Mouse (Mus musculus) neural tube, embryonic 13.5 days (tissue): ENCODE results near the gene Dennd1b. TPM values are rescaled to one million over a fixed set of nuclear protein-coding genes. Genes with fewer than 3 reads are reported as not detected.

Experiments
- ATAC-seq: fragments of 200-750 bp; cut with Nextera tagmentation; 2 replicates; pipeline ENCODE4 v1.8.0; 2017; ENCODE audit warnings: low read depth, mild to moderate bottlenecking, moderate TSS enrichment, moderate library complexity
- H3K27ac ChIP-seq: fragments of 300-500 bp; sonication (generic); replicated peaks from 2 replicates; pipeline ENCODE4 v1.5.1; 2015; ENCODE audit warnings: moderate library complexity, mild to moderate bottlenecking, inconsistent platforms
- H3K27me3 ChIP-seq: fragments of 300-500 bp; sonication (generic); 2 replicates; pipeline ENCODE4 v1.6.1; 2015; ENCODE audit warnings: mild to moderate bottlenecking, inconsistent platforms
- H3K36me3 ChIP-seq: fragments of 300-500 bp; sonication (generic); 2 replicates; pipeline ENCODE4 v1.6.1; 2015; ENCODE audit warnings: mild to moderate bottlenecking, inconsistent platforms
- H3K4me1 ChIP-seq: fragments of 300-500 bp; sonication (generic); replicated peaks from 2 replicates; pipeline ENCODE4 v1.6.1; 2015; ENCODE audit warnings: inconsistent platforms
- H3K4me2 ChIP-seq: fragments of 300-500 bp; sonication (generic); 2 replicates; pipeline ENCODE4 v1.6.1; 2015; ENCODE audit warnings: inconsistent platforms, mild to moderate bottlenecking, moderate library complexity
- H3K4me3 ChIP-seq: fragments of 300-500 bp; sonication (generic); 2 replicates; pipeline ENCODE4 v1.5.1; 2015; ENCODE audit warnings: mild to moderate bottlenecking, inconsistent platforms
- H3K9ac ChIP-seq: fragments of 300-500 bp; sonication (generic); 2 replicates; pipeline ENCODE4 v1.6.1; 2015; ENCODE audit warnings: moderate library complexity, mild to moderate bottlenecking, inconsistent platforms
- H3K9me3 ChIP-seq: fragments of 300-500 bp; sonication (generic); 2 replicates; pipeline ENCODE4 v1.6.1; 2016; ENCODE audit warnings: inconsistent platforms
- WGBS: fragments of 180-500 bp; shearing (Covaris S2); methylation state at CpG from one replicate; pipeline ENCODE4 v1.1.7; 2015; 5-methylcytosine and 5-hydroxymethylcytosine counted together
- polyA plus RNA-seq: library from polyadenylated mRNA; unstranded; fragments of >200 nt; fragmentation: Nextera tagmentation; extraction: Ambion mirVana; gene quantifications from 2 replicates; pipeline ENCODE4 v1.2.1, GENCODE M21; 2015

Gene Dennd1b
- polyA plus RNA-seq, 1 experiment from 2014 or later = 8.0 TPM

GRCm38 (mm10) chr1:139035141-139035540 is 71.9 kb downstream of the Dennd1b start:
- no peaks in the 10 kb centered on the region for H3K9me3 ChIP-seq
- WGBS = 79% methylated on average over 4 of the region's 4 CpGs
- no peak overlapping the region for H3K27ac ChIP-seq
- no peak overlapping the region for H3K9ac ChIP-seq
- H3K27me3 ChIP-seq = no peaks in the 10 kb centered on the region
- ATAC-seq = no peak
- H3K36me3 ChIP-seq = no peaks in the 10 kb centered on the region
- H3K4me3 ChIP-seq = no peak overlapping the region
- no peak overlapping the region for H3K4me2 ChIP-seq
- peaks cover 8% of the 10 kb centered on the region; the same call in 1 of the 2 replicates for H3K4me1 ChIP-seq

DNA sequence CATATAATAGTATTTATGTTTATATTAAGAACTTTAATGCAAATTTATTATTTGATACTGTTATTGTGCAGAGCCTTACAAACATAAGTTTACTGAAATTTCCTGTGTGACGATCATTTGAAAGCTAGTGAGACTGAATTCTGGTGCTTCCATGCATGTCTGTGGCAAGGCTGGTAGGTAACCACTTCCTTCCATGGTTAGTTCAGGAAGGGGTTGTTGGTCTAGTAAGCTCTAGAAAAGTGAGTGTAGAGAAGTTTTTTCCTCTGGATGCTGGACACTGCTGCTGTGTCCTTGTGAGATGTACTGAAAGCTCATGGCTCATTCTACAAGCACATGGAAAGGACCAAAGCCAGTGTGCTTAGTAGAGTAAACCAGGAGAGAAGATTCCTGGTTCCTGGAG is 73.1 kb downstream of the Dennd1b start:
- no peak overlapping the region for H3K27ac ChIP-seq
- H3K27me3 ChIP-seq = no peaks in the 10 kb centered on the region
- no peaks in the 10 kb centered on the region for H3K36me3 ChIP-seq
- no peak overlapping the region for H3K4me3 ChIP-seq
- H3K4me1 ChIP-seq = peaks cover 8% of the 10 kb centered on the region; the same call in 1 of the 2 replicates
- WGBS = 94% methylated on average over 1 of the region's 1 CpGs
- no peak overlapping the region for H3K4me2 ChIP-seq
- no peak for ATAC-seq
- no peak overlapping the region for H3K9ac ChIP-seq
- no peaks in the 10 kb centered on the region for H3K9me3 ChIP-seq

DNA sequence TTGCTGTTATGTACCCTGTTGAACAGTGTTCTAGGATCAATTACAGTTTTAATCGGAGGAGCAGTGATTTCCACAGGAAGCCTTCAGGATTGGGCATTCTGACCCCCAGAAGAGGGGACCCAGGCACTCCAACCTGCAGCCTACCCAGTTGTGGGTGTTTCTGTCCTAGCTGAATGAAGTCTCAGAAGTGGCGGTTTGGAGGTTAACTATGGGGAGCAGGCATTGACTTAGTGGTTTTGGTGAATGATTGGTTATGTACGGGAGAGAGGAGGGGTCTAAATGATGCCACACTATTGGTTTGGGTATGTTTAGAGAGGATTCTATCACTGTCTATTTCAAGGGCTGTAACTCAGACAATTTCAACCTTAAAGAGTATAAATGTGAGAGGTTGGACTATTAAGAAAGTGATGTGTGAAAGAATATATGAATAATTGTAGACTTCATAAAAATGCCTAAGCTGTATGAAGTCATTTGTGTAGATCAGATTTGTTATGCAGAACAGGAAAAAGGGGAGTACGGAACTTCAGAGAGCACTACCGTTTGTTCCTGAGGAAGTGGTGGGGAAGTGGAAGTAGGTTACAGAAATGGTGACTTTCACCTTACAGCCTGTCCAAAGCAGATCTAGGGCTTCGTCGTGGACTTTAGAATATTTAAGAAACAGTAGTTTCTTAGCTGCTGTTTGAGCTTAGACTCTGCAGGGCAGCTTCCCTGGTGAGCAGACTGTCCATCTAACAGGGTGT is 73.7 kb downstream of the Dennd1b start:
- H3K4me3 ChIP-seq = no peak overlapping the region
- no peak overlapping the region for H3K4me2 ChIP-seq
- H3K4me1 ChIP-seq = peaks cover 8% of the 10 kb centered on the region; the same call in 1 of the 2 replicates
- WGBS = 68% methylated on average over 7 of the region's 7 CpGs
- ATAC-seq = no peak
- H3K27ac ChIP-seq = no peak overlapping the region
- no peaks in the 10 kb centered on the region for H3K9me3 ChIP-seq
- no peaks in the 10 kb centered on the region for H3K36me3 ChIP-seq
- H3K9ac ChIP-seq = no peak overlapping the region
- H3K27me3 ChIP-seq = no peaks in the 10 kb centered on the region

DNA sequence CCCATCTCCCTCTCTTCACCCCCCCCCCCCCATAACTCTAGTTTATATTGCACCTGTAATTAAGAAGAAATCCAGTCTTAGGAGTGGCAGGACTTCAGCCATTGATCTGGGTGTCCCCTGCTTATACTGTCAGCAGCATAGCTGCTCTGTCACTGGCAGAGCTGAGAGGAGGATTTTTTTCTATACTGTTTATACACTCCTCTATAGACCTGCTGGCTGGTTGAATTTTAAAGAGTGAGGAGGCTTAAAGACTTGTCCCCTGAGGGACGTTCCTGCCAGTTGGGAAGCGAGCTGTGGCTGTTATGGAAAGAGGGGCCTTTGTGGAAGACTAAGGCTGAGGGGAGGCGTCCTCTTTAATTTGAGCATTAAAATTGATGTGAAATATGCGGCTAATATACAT is 74.8 kb downstream of the Dennd1b start:
- peak; percentile 77 for ATAC-seq
- no peak overlapping the region for H3K27ac ChIP-seq

DNA sequence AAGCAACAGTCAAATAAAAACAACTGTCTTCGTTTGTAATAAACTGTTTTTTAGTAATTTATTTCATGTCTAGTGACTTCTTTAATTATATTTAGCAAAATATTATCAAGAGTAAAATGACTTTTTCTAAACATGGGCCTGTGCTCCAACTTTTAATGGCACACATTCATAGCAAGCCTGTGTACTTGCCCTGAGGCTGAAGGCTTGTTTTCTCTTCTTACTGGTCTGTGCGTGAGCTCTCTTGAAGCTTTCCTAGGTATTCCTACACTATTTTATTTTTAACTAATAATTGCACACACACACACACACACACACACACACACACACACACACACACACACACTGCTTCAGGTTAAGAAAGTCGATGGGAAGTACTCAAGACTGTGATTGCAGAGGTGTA is 75.4 kb downstream of the Dennd1b start:
- Histone ChIP-seq H3K27me3 (no peaks in the 10 kb centered on the region), H3K4me1 (peaks cover 8% of the 10 kb centered on the region; the same call in 1 of the 2 replicates), H3K27ac (no peak overlapping the region), H3K4me2 (no peak overlapping the region), H3K9ac (no peak overlapping the region), H3K4me3 (no peak overlapping the region), H3K36me3 (no peaks in the 10 kb centered on the region), H3K9me3 (no peaks in the 10 kb centered on the region)
- no peak for ATAC-seq
- 55% methylated on average over 3 of the region's 3 CpGs for WGBS

More for the DNA sequence above, 74.8 kb downstream of the Dennd1b start:
- no peaks in the 10 kb centered on the region for H3K27me3 ChIP-seq
- peaks cover 8% of the 10 kb centered on the region; the same call in 1 of the 2 replicates for H3K4me1 ChIP-seq
- H3K4me3 ChIP-seq = no peak overlapping the region
- H3K9ac ChIP-seq = no peak overlapping the region
- no peaks in the 10 kb centered on the region for H3K9me3 ChIP-seq
- H3K4me2 ChIP-seq = no peak overlapping the region
- no peaks in the 10 kb centered on the region for H3K36me3 ChIP-seq
- WGBS = 24% methylated on average over 4 of the region's 4 CpGs

GRCm38 (mm10) chr1:139039529-139040230 is 76.4 kb downstream of the Dennd1b start:
- H3K9me3 ChIP-seq = no peaks in the 10 kb centered on the region
- WGBS = 58% methylated on average over 7 of the region's 7 CpGs
- no peak overlapping the region for H3K27ac ChIP-seq
- no peak overlapping the region for H3K4me2 ChIP-seq
- H3K36me3 ChIP-seq = no peaks in the 10 kb centered on the region
- no peaks in the 10 kb centered on the region for H3K27me3 ChIP-seq
- no peak overlapping the region for H3K4me3 ChIP-seq
- peaks cover 8% of the 10 kb centered on the region; the same call in 1 of the 2 replicates for H3K4me1 ChIP-seq
- ATAC-seq = no peak
- no peak overlapping the region for H3K9ac ChIP-seq

DNA sequence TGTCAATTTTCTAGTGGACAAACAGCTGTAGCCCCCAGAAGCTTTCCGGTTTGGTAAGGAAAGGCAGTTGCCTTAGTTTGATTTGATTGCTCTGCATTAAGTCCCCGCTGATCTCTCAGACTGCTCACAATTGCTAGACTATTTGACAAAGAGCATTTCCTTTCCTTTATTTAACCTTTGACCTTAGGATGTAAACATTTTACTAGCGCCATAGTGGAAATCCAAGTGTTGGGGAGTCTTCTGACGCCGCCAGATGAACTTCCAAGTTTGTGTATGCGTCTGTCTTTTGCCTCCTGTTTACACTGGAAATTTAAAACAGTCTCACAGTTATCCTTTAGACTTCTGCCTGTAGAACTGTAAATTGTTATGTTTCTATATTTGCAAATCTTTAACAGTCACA is 85.8 kb downstream of the Dennd1b start:
- no peak overlapping the region for H3K27ac ChIP-seq
- no peaks in the 10 kb centered on the region for H3K36me3 ChIP-seq
- no peak for ATAC-seq
- no peak overlapping the region for H3K4me3 ChIP-seq
- 67% methylated on average over 6 of the region's 6 CpGs for WGBS
- H3K9me3 ChIP-seq = no peaks in the 10 kb centered on the region
- H3K27me3 ChIP-seq = no peaks in the 10 kb centered on the region
- H3K4me1 ChIP-seq = peaks cover 7% of the 10 kb centered on the region
- H3K9ac ChIP-seq = no peak overlapping the region
- H3K4me2 ChIP-seq = no peak overlapping the region

- H3K9ac ChIP-seq = no peak overlapping the region
- no peak for ATAC-seq
- H3K4me3 ChIP-seq = no peak overlapping the region
- H3K27ac ChIP-seq = no peak overlapping the region
- H3K9me3 ChIP-seq = no peaks in the 10 kb centered on the region
- H3K36me3 ChIP-seq = no peaks in the 10 kb centered on the region
- no peak overlapping the region for H3K4me2 ChIP-seq
- H3K4me1 ChIP-seq = peaks cover 7% of the 10 kb centered on the region
- H3K27me3 ChIP-seq = no peaks in the 10 kb centered on the region
- 83% methylated on average over 11 of the region's 11 CpGs for WGBS
Observed at GRCm38 (mm10) chr1:139049881-139050472, 86.7 kb downstream of the Dennd1b start.

DNA sequence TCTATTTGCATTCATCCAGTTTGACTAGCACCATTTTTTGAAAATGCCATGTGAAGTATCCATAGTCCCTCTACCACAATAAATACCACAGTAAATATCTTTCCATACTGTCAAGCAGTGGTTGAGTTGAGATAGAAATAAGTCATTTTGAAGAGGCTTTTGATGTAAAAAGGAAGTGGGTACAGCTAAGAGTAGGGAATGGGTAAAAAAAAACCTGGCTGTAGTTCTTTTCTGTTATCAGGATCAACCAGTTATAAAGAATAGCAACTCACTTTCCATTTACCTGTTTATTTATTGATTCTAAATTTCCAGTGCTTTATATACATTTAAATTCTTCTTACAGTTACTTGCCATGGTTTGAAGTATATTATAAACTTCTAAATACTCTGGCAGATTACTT is 89.8 kb downstream of the Dennd1b start:
- Histone ChIP-seq H3K9me3 (no peaks in the 10 kb centered on the region), H3K4me3 (no peak overlapping the region), H3K27ac (no peak overlapping the region), H3K9ac (no peak overlapping the region), H3K27me3 (no peaks in the 10 kb centered on the region), H3K4me1 (peaks cover 7% of the 10 kb centered on the region), H3K36me3 (no peaks in the 10 kb centered on the region), H3K4me2 (no peak overlapping the region)
- no peak for ATAC-seq

- H3K27me3 ChIP-seq = no peaks in the 10 kb centered on the region
- no peaks in the 10 kb centered on the region for H3K36me3 ChIP-seq
- no peak overlapping the region for H3K27ac ChIP-seq
- H3K4me1 ChIP-seq = no peaks in the 10 kb centered on the region
- no peaks in the 10 kb centered on the region for H3K9me3 ChIP-seq
- no peak for ATAC-seq
- H3K4me3 ChIP-seq = no peak overlapping the region
- no peak overlapping the region for H3K4me2 ChIP-seq
- no peak overlapping the region for H3K9ac ChIP-seq
- 91% methylated on average over 5 of the region's 5 CpGs for WGBS
Observed at GRCm38 (mm10) chr1:139060301-139060700, 97.1 kb downstream of the Dennd1b start.

DNA sequence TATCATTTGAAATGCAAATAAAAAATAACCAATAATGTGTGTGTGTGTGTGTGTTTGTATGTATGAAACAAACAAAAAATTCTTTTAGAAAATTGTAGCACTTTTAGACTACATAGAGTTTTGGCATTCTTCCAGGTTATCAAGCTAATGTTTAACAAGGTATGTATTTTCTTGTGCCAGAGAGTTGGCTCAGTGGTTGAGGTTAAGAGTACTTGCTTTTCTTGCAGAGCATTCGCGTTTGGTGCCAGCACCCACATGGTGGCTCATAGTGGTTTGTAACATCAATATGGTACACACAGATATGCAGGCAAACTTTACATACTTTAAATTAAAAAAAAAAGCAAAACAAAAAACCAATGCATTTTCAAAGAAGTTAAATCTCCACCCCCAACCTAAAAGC is 101.5 kb downstream of the Dennd1b start:
- Histone ChIP-seq H3K27ac (no peak overlapping the region), H3K9ac (no peak overlapping the region), H3K27me3 (no peaks in the 10 kb centered on the region), H3K9me3 (no peaks in the 10 kb centered on the region), H3K4me1 (peaks cover 6% of the 10 kb centered on the region; the same call in 1 of the 2 replicates), H3K4me2 (no peak overlapping the region), H3K4me3 (no peak overlapping the region), H3K36me3 (no peaks in the 10 kb centered on the region)
- no peak for ATAC-seq
- WGBS = 90% methylated on average over 2 of the region's 2 CpGs

GRCm38 (mm10) chr1:139067210-139067609 is 104.0 kb downstream of the Dennd1b start:
- WGBS = 60% methylated on average over 2 of the region's 2 CpGs
- H3K36me3 ChIP-seq = no peaks in the 10 kb centered on the region
- H3K4me3 ChIP-seq = no peak overlapping the region
- H3K27ac ChIP-seq = no peak overlapping the region
- H3K9me3 ChIP-seq = no peaks in the 10 kb centered on the region
- H3K4me1 ChIP-seq = peaks cover 6% of the 10 kb centered on the region; the same call in 1 of the 2 replicates
- no peak overlapping the region for H3K9ac ChIP-seq
- H3K27me3 ChIP-seq = no peaks in the 10 kb centered on the region
- ATAC-seq = no peak
- no peak overlapping the region for H3K4me2 ChIP-seq
